Mouse (Mus musculus) hindbrain, embryonic 10.5 days (tissue): Measurements from ENCODE around the gene Dclk2. TPM values are rescaled to one million over a fixed set of nuclear protein-coding genes. Genes with fewer than 3 reads are reported as not detected.

Experiments used
- DNase-seq: peaks from one replicate; pipeline ENCODE4 v3.0.0-alpha.2; 2017; ENCODE audit warnings: low spot score
- H3K27ac ChIP-seq: fragments of 300-500 bp; sonication (generic); 2 replicates; pipeline ENCODE4 v1.5.1; 2016; ENCODE audit warnings: mild to moderate bottlenecking, moderate library complexity
- H3K27me3 ChIP-seq: fragments of 300-500 bp; sonication (generic); 2 replicates; pipeline ENCODE4 v1.6.1; 2016; ENCODE audit warnings: mild to moderate bottlenecking; ENCODE audit not compliant: poor library complexity, insufficient read depth, severe bottlenecking
- H3K36me3 ChIP-seq: fragments of 300-500 bp; sonication (generic); 2 replicates; pipeline ENCODE4 v1.6.1; 2016; ENCODE audit warnings: mild to moderate bottlenecking, moderate library complexity
- H3K4me1 ChIP-seq: fragments of 300-500 bp; sonication (generic); replicated peaks from 2 replicates; pipeline ENCODE4 v1.6.1; 2016; ENCODE audit warnings: mild to moderate bottlenecking
- H3K4me3 ChIP-seq: fragments of 300-500 bp; sonication (generic); 2 replicates; pipeline ENCODE4 v1.5.1; 2016; ENCODE audit warnings: mild to moderate bottlenecking, moderate library complexity
- H3K9me3 ChIP-seq: fragments of 300-500 bp; sonication (generic); 2 replicates; pipeline ENCODE4 v1.6.1; 2016; ENCODE audit warnings: mild to moderate bottlenecking, moderate library complexity
- WGBS: fragments of 180-500 bp; shearing (Covaris S2); methylation state at CpG from one replicate; pipeline ENCODE4 v1.1.7; 2016; 5-methylcytosine and 5-hydroxymethylcytosine counted together
- polyA plus RNA-seq: library from polyadenylated mRNA; unstranded; fragments of >200 nt; fragmentation: Nextera tagmentation; extraction: Ambion mirVana; gene quantifications from 2 replicates; pipeline ENCODE4 v1.2.1, GENCODE M21; 2016

The Dclk2 gene
- polyA plus RNA-seq, 1 experiment from 2014 or later = 38.9 TPM

- Histone ChIP-seq H3K36me3 (no peaks in the 10 kb centered on the region), H3K27ac (no peak overlapping the region), H3K27me3 (no peaks in the 10 kb centered on the region), H3K4me1 (peaks cover 48% of the 10 kb centered on the region), H3K9me3 (no peaks in the 10 kb centered on the region), H3K4me3 (no peak overlapping the region)
- 92% methylated on average over 7 of the region's 7 CpGs for WGBS
- no peak for DNase-seq
These were observed 69.5 kb downstream of the Dclk2 start for GRCm38 (mm10) chr3:86851131-86851530.

- DNase-seq = no peak
- Histone ChIP-seq H3K4me1 (peaks cover 54% of the 10 kb centered on the region), H3K9me3 (no peaks in the 10 kb centered on the region), H3K27ac (peak overlapping the region; percentile 56), H3K4me3 (no peak overlapping the region), H3K36me3 (no peaks in the 10 kb centered on the region), H3K27me3 (no peaks in the 10 kb centered on the region)
- 74% methylated on average over 10 of the region's 10 CpGs for WGBS
These were observed 70.1 kb downstream of the Dclk2 start for GRCm38 (mm10) chr3:86850394-86851030.

GRCm38 (mm10) chr3:86849337-86849736 lies 71.3 kb downstream of the Dclk2 start:
- Histone ChIP-seq H3K27me3 (no peaks in the 10 kb centered on the region), H3K4me3 (no peak overlapping the region), H3K9me3 (no peaks in the 10 kb centered on the region), H3K36me3 (no peaks in the 10 kb centered on the region), H3K4me1 (peaks cover 66% of the 10 kb centered on the region), H3K27ac (no peak overlapping the region)
- no peak for DNase-seq
- WGBS = 80% methylated on average over 2 of the region's 2 CpGs

- Histone ChIP-seq H3K9me3 (no peaks in the 10 kb centered on the region), H3K27me3 (no peaks in the 10 kb centered on the region), H3K4me3 (no peak overlapping the region), H3K36me3 (no peaks in the 10 kb centered on the region), H3K4me1 (peaks cover 58% of the 10 kb centered on the region), H3K27ac (no peak overlapping the region)
- no peak for DNase-seq
- 57% methylated on average over 2 of the region's 2 CpGs for WGBS
These were observed 73.1 kb downstream of the Dclk2 start for GRCm38 (mm10) chr3:86847536-86847935.

GRCm38 (mm10) chr3:86846036-86846435 lies 74.6 kb downstream of the Dclk2 start:
- WGBS = 27% methylated on average over 4 of the region's 4 CpGs
- no peaks in the 10 kb centered on the region for H3K9me3 ChIP-seq
- H3K4me3 ChIP-seq = no peak overlapping the region
- DNase-seq = no peak
- peak overlapping the region; percentile 84; the same call in 1 of the 2 replicates for H3K27ac ChIP-seq
- no peaks in the 10 kb centered on the region for H3K27me3 ChIP-seq
- H3K36me3 ChIP-seq = no peaks in the 10 kb centered on the region
- H3K4me1 ChIP-seq = peaks cover 52% of the 10 kb centered on the region

- DNase-seq = no peak
- Histone ChIP-seq H3K4me3 (no peak overlapping the region), H3K36me3 (no peaks in the 10 kb centered on the region), H3K27ac (peak overlapping the region; percentile 84), H3K9me3 (no peaks in the 10 kb centered on the region), H3K27me3 (no peaks in the 10 kb centered on the region), H3K4me1 (peaks cover 47% of the 10 kb centered on the region)
- WGBS = 74% methylated on average over 1 of the region's 1 CpGs
These were observed 75.1 kb downstream of the Dclk2 start for GRCm38 (mm10) chr3:86845578-86845977.

- DNase-seq = peak; percentile 42
- Histone ChIP-seq H3K4me3 (peak overlapping the region; percentile 33; the same call in 1 of the 2 replicates), H3K9me3 (no peaks in the 10 kb centered on the region), H3K27ac (peak overlapping the region; percentile 84), H3K4me1 (peaks cover 42% of the 10 kb centered on the region), H3K27me3 (no peaks in the 10 kb centered on the region), H3K36me3 (no peaks in the 10 kb centered on the region)
- 10% methylated on average over 8 of the region's 8 CpGs for WGBS
These were observed 75.7 kb downstream of the Dclk2 start for GRCm38 (mm10) chr3:86844804-86845481.

GRCm38 (mm10) chr3:86842461-86842860 lies 78.2 kb downstream of the Dclk2 start:
- H3K36me3 ChIP-seq = no peaks in the 10 kb centered on the region
- no peaks in the 10 kb centered on the region for H3K9me3 ChIP-seq
- no peak for DNase-seq
- H3K4me1 ChIP-seq = peaks cover 45% of the 10 kb centered on the region
- no peak overlapping the region for H3K4me3 ChIP-seq
- no peaks in the 10 kb centered on the region for H3K27me3 ChIP-seq
- H3K27ac ChIP-seq = no peak overlapping the region
- WGBS = 90% methylated on average over 2 of the region's 2 CpGs

GRCm38 (mm10) chr3:86839606-86840005 lies 81.0 kb downstream of the Dclk2 start:
- no peak overlapping the region for H3K27ac ChIP-seq

GRCm38 (mm10) chr3:86837386-86837785 lies 83.3 kb downstream of the Dclk2 start:
- no peak for DNase-seq
- no peaks in the 10 kb centered on the region for H3K9me3 ChIP-seq
- 71% methylated on average over 5 of the region's 5 CpGs for WGBS

More at GRCm38 (mm10) chr3:86839606-86840005, 81.0 kb downstream of the Dclk2 start:
- WGBS = 34% methylated on average over 3 of the region's 3 CpGs
- Histone ChIP-seq H3K36me3 (peaks cover 10% of the 10 kb centered on the region), H3K9me3 (no peaks in the 10 kb centered on the region), H3K27me3 (no peaks in the 10 kb centered on the region), H3K4me3 (no peak overlapping the region), H3K4me1 (peaks cover 25% of the 10 kb centered on the region)
- no peak for DNase-seq

GRCm38 (mm10) chr3:86835180-86835579 lies 85.5 kb downstream of the Dclk2 start:
- no peak for DNase-seq
- H3K27ac ChIP-seq = no peak overlapping the region
- WGBS = 92% methylated on average over 4 of the region's 4 CpGs
- no peaks in the 10 kb centered on the region for H3K9me3 ChIP-seq
- H3K27me3 ChIP-seq = no peaks in the 10 kb centered on the region
- peaks cover 16% of the 10 kb centered on the region for H3K36me3 ChIP-seq
- no peak overlapping the region for H3K4me3 ChIP-seq
- H3K4me1 ChIP-seq = peaks cover 24% of the 10 kb centered on the region

More at GRCm38 (mm10) chr3:86837386-86837785, 83.3 kb downstream of the Dclk2 start:
- peaks cover 24% of the 10 kb centered on the region for H3K4me1 ChIP-seq
- no peak overlapping the region for H3K27ac ChIP-seq
- peaks cover 10% of the 10 kb centered on the region for H3K36me3 ChIP-seq
- H3K27me3 ChIP-seq = no peaks in the 10 kb centered on the region
- no peak overlapping the region for H3K4me3 ChIP-seq

- H3K27me3 ChIP-seq = no peaks in the 10 kb centered on the region
- H3K4me3 ChIP-seq = no peak overlapping the region
- peaks cover 16% of the 10 kb centered on the region for H3K36me3 ChIP-seq
- no peaks in the 10 kb centered on the region for H3K9me3 ChIP-seq
- H3K27ac ChIP-seq = no peak overlapping the region
- H3K4me1 ChIP-seq = peaks cover 21% of the 10 kb centered on the region
- no peak for DNase-seq
- WGBS = 77% methylated on average over 7 of the region's 7 CpGs
These were observed 86.3 kb downstream of the Dclk2 start for GRCm38 (mm10) chr3:86834341-86834740.

GRCm38 (mm10) chr3:86832591-86833267 lies 87.9 kb downstream of the Dclk2 start:
- DNase-seq = no peak
- Histone ChIP-seq H3K27ac (no peak overlapping the region), H3K36me3 (peaks cover 16% of the 10 kb centered on the region)

More at GRCm38 (mm10) chr3:86832591-86833267, 87.9 kb downstream of the Dclk2 start:
- H3K9me3 ChIP-seq = no peaks in the 10 kb centered on the region
- H3K27me3 ChIP-seq = no peaks in the 10 kb centered on the region
- H3K4me1 ChIP-seq = peaks cover 15% of the 10 kb centered on the region
- WGBS = 31% methylated on average over 14 of the region's 14 CpGs
- H3K4me3 ChIP-seq = no peak overlapping the region
